Mouse (Mus musculus) kidney, embryonic 15.5 days (tissue): ENCODE measurements around the gene Set. TPM values are rescaled to one million over a fixed set of nuclear protein-coding genes. Genes with fewer than 3 reads are reported as not detected.

Source experiments
- ATAC-seq: fragments of 200-750 bp; cut with Nextera tagmentation; replicated peaks from 2 replicates; pipeline ENCODE4 v1.8.0; 2017; ENCODE audit warnings: moderate TSS enrichment; ENCODE audit not compliant: low FRiP score
- H3K27ac ChIP-seq: fragments of 300-500 bp; sonication (generic); 2 replicates; pipeline ENCODE4 v1.5.1; 2015; ENCODE audit warnings: mild to moderate bottlenecking, inconsistent platforms
- H3K27me3 ChIP-seq: fragments of 300-500 bp; sonication (generic); 2 replicates; pipeline ENCODE4 v1.6.1; 2015; ENCODE audit warnings: inconsistent platforms
- H3K36me3 ChIP-seq: fragments of 300-500 bp; sonication (generic); 2 replicates; pipeline ENCODE4 v1.6.1; 2015; ENCODE audit warnings: inconsistent platforms
- H3K4me1 ChIP-seq: fragments of 300-500 bp; sonication (generic); 2 replicates; pipeline ENCODE4 v1.6.1; 2015; ENCODE audit warnings: inconsistent platforms
- H3K4me2 ChIP-seq: fragments of 300-500 bp; sonication (generic); 2 replicates; pipeline ENCODE4 v1.6.1; 2015; ENCODE audit warnings: moderate library complexity, mild to moderate bottlenecking, inconsistent platforms
- H3K4me3 ChIP-seq: fragments of 300-500 bp; sonication (generic); replicated peaks from 2 replicates; pipeline ENCODE4 v1.5.1; 2015; ENCODE audit warnings: mild to moderate bottlenecking, inconsistent platforms
- H3K9ac ChIP-seq: fragments of 300-500 bp; sonication (generic); 2 replicates; pipeline ENCODE4 v1.6.1; 2015; ENCODE audit warnings: mild to moderate bottlenecking, inconsistent platforms
- H3K9me3 ChIP-seq: fragments of 300-500 bp; sonication (generic); replicated peaks from 2 replicates; pipeline ENCODE4 v1.6.1; 2016; ENCODE audit warnings: inconsistent platforms
- WGBS: fragments of 180-500 bp; shearing (Covaris S2); methylation state at CpG from one replicate; pipeline ENCODE4 v1.1.7; 2015; ENCODE audit warnings: mixed read lengths; 5-methylcytosine and 5-hydroxymethylcytosine counted together
- polyA plus RNA-seq: library from polyadenylated mRNA; unstranded; fragments of >200 nt; fragmentation: Nextera tagmentation; extraction: Ambion mirVana; gene quantifications from 2 replicates; pipeline ENCODE4 v1.2.1, GENCODE M21; 2015

The Set gene
- polyA plus RNA-seq, 1 experiment from 2014 or later, result 486 TPM

DNA sequence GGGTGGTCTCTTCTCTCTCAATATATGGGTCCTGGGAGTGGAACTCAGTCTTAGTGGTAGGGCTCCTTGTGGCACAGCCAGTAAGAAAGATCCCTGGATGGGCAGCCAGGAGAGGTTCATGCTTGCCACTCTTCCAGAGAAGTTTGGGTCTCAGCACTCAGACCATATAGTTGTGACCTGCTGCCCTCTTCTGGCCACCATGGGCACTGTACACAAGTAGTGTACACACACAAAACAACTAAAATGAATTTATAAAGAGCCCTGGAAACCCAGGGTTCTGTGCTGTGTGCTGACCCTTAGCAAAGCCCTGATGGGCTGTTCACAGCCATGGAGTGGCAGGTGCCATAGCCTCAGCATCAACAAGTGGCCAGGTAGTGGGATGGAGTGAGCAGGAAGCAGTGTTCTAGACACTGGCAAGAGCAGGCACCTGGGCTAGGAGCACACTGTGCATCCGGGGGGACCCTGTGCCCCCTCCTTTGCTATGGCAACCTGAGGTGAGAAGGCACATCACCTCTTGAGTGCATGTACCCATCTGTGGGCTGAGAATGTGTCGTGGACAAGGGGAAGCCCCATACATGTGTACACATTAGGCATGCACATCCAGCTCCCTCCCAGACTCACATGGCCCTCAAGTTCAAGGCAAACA lies 38.8 kb downstream of the Set start:
- no peak for ATAC-seq
- Histone ChIP-seq H3K4me2 (no peak overlapping the region), H3K27me3 (no peaks in the 10 kb centered on the region), H3K4me1 (peaks cover 20% of the 10 kb centered on the region), H3K4me3 (no peak overlapping the region), H3K27ac (no peak overlapping the region), H3K36me3 (peaks cover 43% of the 10 kb centered on the region), H3K9me3 (no peaks in the 10 kb centered on the region), H3K9ac (no peak overlapping the region)
- WGBS, result 83% methylated on average over 2 of the region's 2 CpGs

DNA sequence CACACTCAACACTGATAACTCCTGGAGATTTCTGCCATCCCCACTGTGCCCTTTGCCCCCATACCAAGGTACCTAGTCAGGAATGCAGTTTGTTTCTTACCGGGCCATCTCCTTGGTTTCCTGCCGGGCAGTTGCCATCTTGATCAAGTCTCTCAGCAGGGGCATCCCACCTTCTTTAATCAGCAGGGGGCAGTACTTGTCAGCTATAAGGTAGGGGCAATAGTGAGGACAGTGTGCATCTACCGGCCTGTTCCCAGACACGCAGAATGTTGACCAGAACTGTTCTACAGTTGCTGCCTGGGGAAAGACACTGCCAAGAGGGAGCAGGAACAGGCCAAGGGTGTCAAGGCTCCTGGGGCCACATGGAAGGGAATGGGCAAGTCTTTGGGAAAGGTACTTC lies 43.0 kb downstream of the Set start:
- no peak overlapping the region for H3K4me2 ChIP-seq
- H3K27me3 ChIP-seq, result no peaks in the 10 kb centered on the region
- 71% methylated on average over 4 of the region's 4 CpGs for WGBS
- no peak overlapping the region for H3K9ac ChIP-seq
- H3K36me3 ChIP-seq, result peaks cover 71% of the 10 kb centered on the region
- no peak overlapping the region for H3K4me3 ChIP-seq
- no peak overlapping the region for H3K27ac ChIP-seq
- no peaks in the 10 kb centered on the region for H3K4me1 ChIP-seq
- ATAC-seq, result no peak
- no peaks in the 10 kb centered on the region for H3K9me3 ChIP-seq

DNA sequence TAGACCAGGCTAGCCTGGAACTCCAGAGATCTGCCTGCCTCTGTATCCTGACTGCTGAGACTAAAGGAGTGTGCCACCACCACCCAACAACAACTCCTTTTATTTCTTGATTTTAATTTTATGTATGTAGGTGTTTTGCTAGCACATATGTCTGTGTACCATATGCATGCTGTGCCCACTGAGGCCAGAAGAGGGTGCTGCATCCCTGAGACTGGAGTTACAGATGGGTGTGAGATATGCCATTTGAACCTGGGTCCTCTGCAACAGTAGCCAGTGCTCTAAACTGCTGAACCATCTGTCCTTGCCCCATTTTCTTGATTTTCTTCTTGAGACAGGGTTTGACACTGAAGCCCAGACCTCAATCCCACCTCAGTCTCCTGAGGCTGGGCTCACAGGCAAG lies 49.2 kb downstream of the Set start:
- no peaks in the 10 kb centered on the region for H3K4me1 ChIP-seq
- no peak for ATAC-seq
- H3K27me3 ChIP-seq, result no peaks in the 10 kb centered on the region
- H3K9me3 ChIP-seq, result no peaks in the 10 kb centered on the region
- H3K4me2 ChIP-seq, result no peak overlapping the region
- H3K4me3 ChIP-seq, result no peak overlapping the region
- H3K9ac ChIP-seq, result no peak overlapping the region
- no peak overlapping the region for H3K27ac ChIP-seq
- peaks cover 92% of the 10 kb centered on the region for H3K36me3 ChIP-seq

DNA sequence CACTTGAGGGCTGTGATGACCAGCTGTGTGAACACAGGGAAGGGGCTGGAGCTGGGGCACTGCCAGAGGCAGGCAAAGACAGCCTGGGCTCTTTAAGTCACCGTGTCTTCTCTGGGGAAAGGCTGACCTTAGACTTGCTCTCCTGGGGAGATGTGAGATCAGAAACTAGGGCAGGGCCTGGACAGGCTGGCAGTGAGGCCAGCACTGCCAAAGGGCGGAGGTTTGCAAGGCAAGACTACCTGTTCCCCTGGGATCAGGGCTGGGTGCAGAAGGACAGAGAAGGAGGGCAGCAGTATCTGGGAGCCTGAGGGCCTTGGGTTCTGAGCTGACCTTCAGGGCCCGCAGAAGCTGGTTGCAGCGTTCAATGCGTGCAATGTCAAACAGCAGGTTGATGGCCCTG lies 50.5 kb downstream of the Set start:
- no peak overlapping the region for H3K27ac ChIP-seq
- H3K4me1 ChIP-seq, result no peaks in the 10 kb centered on the region
- no peak overlapping the region for H3K9ac ChIP-seq
- no peak overlapping the region for H3K4me2 ChIP-seq
- no peak for ATAC-seq
- H3K36me3 ChIP-seq, result peaks cover 90% of the 10 kb centered on the region
- no peak overlapping the region for H3K4me3 ChIP-seq
- WGBS, result 93% methylated on average over 5 of the region's 5 CpGs
- H3K9me3 ChIP-seq, result no peaks in the 10 kb centered on the region
- no peaks in the 10 kb centered on the region for H3K27me3 ChIP-seq

DNA sequence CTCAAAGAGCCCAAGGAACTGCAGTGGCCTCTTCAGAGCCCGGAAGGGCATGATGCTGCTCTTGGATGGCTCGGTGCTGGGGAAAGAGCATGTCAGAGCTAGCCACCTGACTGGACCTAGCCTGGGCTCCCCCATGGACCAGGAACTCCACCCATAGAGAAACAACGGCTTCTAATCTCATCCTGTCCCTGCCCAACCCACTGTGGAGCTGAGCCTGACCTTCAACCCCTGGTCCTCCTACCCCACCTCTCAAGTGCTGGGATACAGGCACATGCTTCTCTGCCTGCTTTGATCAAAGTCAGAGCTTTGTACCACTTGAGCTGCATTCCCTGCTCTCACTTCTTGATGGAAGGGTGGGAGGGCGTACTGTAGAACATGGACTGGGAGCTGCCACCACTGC lies 51.1 kb downstream of the Set start:
- Histone ChIP-seq H3K4me2 (no peak overlapping the region), H3K36me3 (peaks cover 90% of the 10 kb centered on the region), H3K4me1 (no peaks in the 10 kb centered on the region), H3K9me3 (no peaks in the 10 kb centered on the region), H3K4me3 (no peak overlapping the region), H3K27ac (no peak overlapping the region), H3K27me3 (no peaks in the 10 kb centered on the region), H3K9ac (no peak overlapping the region)
- no peak for ATAC-seq
- WGBS, result 92% methylated on average over 4 of the region's 4 CpGs

DNA sequence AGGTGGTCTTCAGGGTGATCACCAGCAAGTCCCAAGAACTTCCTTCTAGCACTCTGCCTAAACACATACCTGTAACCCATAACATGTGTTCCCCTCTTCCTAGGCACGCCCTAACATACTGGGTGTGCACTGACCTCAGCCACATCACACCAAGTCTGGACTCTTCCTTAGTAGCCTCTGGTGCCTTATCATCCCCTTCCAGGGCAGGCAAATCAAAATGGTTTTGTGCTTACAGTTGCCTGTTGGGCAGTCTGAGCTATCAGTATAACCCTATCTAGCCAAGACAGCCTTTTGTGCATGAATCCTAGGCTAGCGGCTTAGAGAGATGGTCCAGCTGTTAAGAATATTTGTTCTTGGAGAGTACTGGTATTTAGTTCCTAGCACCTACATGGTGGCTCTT lies 54.3 kb downstream of the Set start:
- Histone ChIP-seq H3K4me2 (no peak overlapping the region), H3K27ac (no peak overlapping the region), H3K4me1 (no peaks in the 10 kb centered on the region), H3K9ac (no peak overlapping the region), H3K27me3 (no peaks in the 10 kb centered on the region), H3K36me3 (peaks cover 65% of the 10 kb centered on the region), H3K4me3 (no peak overlapping the region), H3K9me3 (no peaks in the 10 kb centered on the region)
- WGBS, result 92% methylated on average over 2 of the region's 2 CpGs
- no peak for ATAC-seq

DNA sequence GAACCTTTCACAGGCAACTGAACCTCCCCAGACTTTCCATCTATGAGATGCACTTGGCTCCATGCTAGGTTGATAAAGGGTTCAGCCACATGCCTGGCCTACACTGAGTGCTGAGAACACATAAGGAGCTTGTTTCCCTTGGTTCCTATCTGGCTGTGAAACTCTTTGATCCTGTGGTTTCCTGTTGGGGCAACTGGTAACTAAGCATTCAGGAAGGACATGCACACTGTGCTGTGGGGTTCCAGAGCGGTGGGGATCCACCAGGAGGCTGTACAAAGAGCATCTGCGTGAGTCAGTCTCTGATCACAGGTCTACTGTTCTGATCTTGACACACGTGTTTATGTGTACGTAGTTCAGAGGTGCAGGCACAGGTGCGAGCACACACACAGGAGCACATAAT lies 55.4 kb downstream of the Set start:
- H3K4me1 ChIP-seq, result no peaks in the 10 kb centered on the region
- H3K9me3 ChIP-seq, result no peaks in the 10 kb centered on the region
- no peak overlapping the region for H3K4me3 ChIP-seq
- peaks cover 54% of the 10 kb centered on the region for H3K36me3 ChIP-seq
- H3K9ac ChIP-seq, result no peak overlapping the region
- H3K27me3 ChIP-seq, result no peaks in the 10 kb centered on the region
- WGBS, result 91% methylated on average over 5 of the region's 5 CpGs
- ATAC-seq, result no peak
- H3K27ac ChIP-seq, result no peak overlapping the region
- H3K4me2 ChIP-seq, result no peak overlapping the region

DNA sequence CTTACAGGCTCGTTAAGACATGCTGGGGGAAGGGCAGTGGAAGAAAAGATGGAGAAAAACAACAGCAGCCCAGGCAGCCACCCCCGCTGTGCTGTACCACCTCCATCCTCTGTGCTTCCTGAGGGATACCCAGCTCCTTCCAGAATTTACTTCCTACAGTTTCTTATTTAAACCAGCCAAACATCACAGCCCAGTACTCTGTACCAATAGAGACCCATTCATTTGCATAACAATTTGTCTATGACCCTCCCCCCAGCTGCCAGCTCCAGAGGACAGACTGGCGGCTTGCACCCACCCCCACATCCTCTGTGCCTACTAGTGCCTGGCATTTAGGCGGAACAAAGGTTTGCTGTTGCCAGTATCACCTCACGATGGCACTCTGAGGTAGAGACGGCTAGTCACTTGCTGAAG lies 62.5 kb downstream of the Set start:
- no peaks in the 10 kb centered on the region for H3K9me3 ChIP-seq
- H3K4me1 ChIP-seq, result peaks cover 20% of the 10 kb centered on the region
- WGBS, result 34% methylated on average over 6 of the region's 6 CpGs
- H3K9ac ChIP-seq, result no peak overlapping the region
- no peak for ATAC-seq
- H3K4me3 ChIP-seq, result no peak overlapping the region
- H3K27ac ChIP-seq, result no peak overlapping the region
- H3K27me3 ChIP-seq, result no peaks in the 10 kb centered on the region
- H3K36me3 ChIP-seq, result 0 out of 2 replicates have a peak, but pooled peaks cover 5% of the 10 kb centered on the region
- H3K4me2 ChIP-seq, result no peak overlapping the region

DNA sequence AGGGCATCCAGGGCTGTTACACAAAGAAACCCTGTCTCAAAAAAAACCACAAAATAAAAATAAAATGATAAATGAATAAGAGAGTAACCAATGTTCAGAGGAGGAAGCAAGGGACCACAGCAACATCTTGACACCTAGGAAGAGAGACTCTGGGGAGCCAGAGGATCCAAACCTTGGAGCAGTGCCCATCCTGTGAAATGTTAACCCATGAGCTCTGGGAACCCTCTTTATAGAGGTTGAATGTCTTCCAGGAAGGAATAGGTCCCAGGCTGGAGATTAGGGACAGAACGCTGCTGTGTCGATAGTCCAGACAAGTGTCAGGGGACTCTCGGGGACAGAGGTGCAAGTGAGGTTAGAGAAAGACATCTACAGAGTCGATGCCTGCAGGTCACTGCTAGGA lies 63.1 kb downstream of the Set start:
- WGBS, result 89% methylated on average over 4 of the region's 4 CpGs
- H3K9me3 ChIP-seq, result no peaks in the 10 kb centered on the region
- H3K4me1 ChIP-seq, result peaks cover 26% of the 10 kb centered on the region
- no peak overlapping the region for H3K9ac ChIP-seq
- no peak overlapping the region for H3K27ac ChIP-seq
- no peaks in the 10 kb centered on the region for H3K27me3 ChIP-seq
- no peak overlapping the region for H3K4me3 ChIP-seq
- H3K36me3 ChIP-seq, result 0 out of 2 replicates have a peak, but pooled peaks cover 5% of the 10 kb centered on the region
- H3K4me2 ChIP-seq, result no peak overlapping the region
- no peak for ATAC-seq

Other genes with a start within 250 kb of the Set start
- gene Urm1, start 237.3 kb upstream of the Set start, polyA plus RNA-seq, result 30.0 and 30.1 TPM in 2 replicates
- gene Cercam, start 188.2 kb upstream of the Set start, polyA plus RNA-seq, result 19.4 and 21.5 TPM in 2 replicates
- gene Odf2, start 168.2 kb upstream of the Set start, polyA plus RNA-seq, result 72.9 and 81.5 TPM in 2 replicates
- gene Gle1, start 122.0 kb upstream of the Set start, polyA plus RNA-seq, result 60.1 and 65.5 TPM in 2 replicates
- gene Sptan1, start 91.8 kb upstream of the Set start, polyA plus RNA-seq, result 82.0 and 103 TPM in 2 replicates
- gene Wdr34, start 8.5 kb upstream of the Set start, polyA plus RNA-seq, result 34.8 and 40.7 TPM in 2 replicates
- 11.5 and 13.2 TPM in 2 replicates for gene Pkn3, start 20.3 kb downstream of the Set start, polyA plus RNA-seq
- gene Zdhhc12, start 36.3 kb downstream of the Set start, polyA plus RNA-seq, result 35.2 and 37.7 TPM in 2 replicates
- 7.2 and 8.6 TPM in 2 replicates for gene Zer1, start 67.2 kb downstream of the Set start, polyA plus RNA-seq
- 8.2 and 8.9 TPM in 2 replicates for gene Tbc1d13, start 76.4 kb downstream of the Set start, polyA plus RNA-seq
- 19.8 and 20.8 TPM in 2 replicates for gene Endog, start 114.1 kb downstream of the Set start, polyA plus RNA-seq
- 76.3 and 83.0 TPM in 2 replicates for gene Spout1, start 121.1 kb downstream of the Set start, polyA plus RNA-seq
- 9.8 and 10.8 TPM in 2 replicates for gene Kyat1, start 148.5 kb downstream of the Set start, polyA plus RNA-seq
- gene Lrrc8a, start 180.3 kb downstream of the Set start, polyA plus RNA-seq, result 40.1 and 41.7 TPM in 2 replicates
- gene Gm28035, start 183.2 kb downstream of the Set start, polyA plus RNA-seq, result 0.26 and 0.33 TPM in 2 replicates
- 11.5 and 13.3 TPM in 2 replicates for gene Phyhd1, start 208.8 kb downstream of the Set start, polyA plus RNA-seq
- gene Gm28038, start 223.7 kb downstream of the Set start, polyA plus RNA-seq, result not detected in 2 replicates
- 32.9 and 34.0 TPM in 2 replicates for gene Dolk, start 229.0 kb downstream of the Set start, polyA plus RNA-seq
- gene Nup188, start 229.0 kb downstream of the Set start, polyA plus RNA-seq, result 35.5 and 42.1 TPM in 2 replicates